Mouse (Mus musculus) megakaryocyte, adult 5-6 weeks (primary cell): ENCODE results near the gene Rel. TPM values are rescaled to one million over a fixed set of nuclear protein-coding genes. Genes with fewer than 3 reads are reported as not detected.
A peak's percentile ranks its signal among the peaks of the same experiment; 100 is the strongest.
"Not testable (repeated sequence)": the region's sequence is repeated elsewhere in the genome, so short reads cannot be mapped to it uniquely, and the experiment has no call there.

Source experiments
- ATAC-seq: 2 replicates; pipeline ENCODE4 v1.8.0; 2016; ENCODE audit warnings: mild to moderate bottlenecking, inconsistent platforms; ENCODE audit not compliant: poor library complexity, severe bottlenecking
- total RNA-seq, 2 experiments: library from RNA; stranded (forward) in 1 of 2; stranded (reverse) in 1 of 2; fragments of 153-499, 151-499 nt in 1 of 2; fragments of 221-1000, 200-1000 nt in 1 of 2; gene quantifications; 2 replicates each; pipeline versions ENCODE4 v1.2.3 to v1.2.4; 2015 to 2017

The Rel gene
- total RNA-seq (2015): 52.4 and 55.0 TPM in 2 replicates
- 21.8 and 29.0 TPM in 2 replicates for total RNA-seq (2017)

DNA sequence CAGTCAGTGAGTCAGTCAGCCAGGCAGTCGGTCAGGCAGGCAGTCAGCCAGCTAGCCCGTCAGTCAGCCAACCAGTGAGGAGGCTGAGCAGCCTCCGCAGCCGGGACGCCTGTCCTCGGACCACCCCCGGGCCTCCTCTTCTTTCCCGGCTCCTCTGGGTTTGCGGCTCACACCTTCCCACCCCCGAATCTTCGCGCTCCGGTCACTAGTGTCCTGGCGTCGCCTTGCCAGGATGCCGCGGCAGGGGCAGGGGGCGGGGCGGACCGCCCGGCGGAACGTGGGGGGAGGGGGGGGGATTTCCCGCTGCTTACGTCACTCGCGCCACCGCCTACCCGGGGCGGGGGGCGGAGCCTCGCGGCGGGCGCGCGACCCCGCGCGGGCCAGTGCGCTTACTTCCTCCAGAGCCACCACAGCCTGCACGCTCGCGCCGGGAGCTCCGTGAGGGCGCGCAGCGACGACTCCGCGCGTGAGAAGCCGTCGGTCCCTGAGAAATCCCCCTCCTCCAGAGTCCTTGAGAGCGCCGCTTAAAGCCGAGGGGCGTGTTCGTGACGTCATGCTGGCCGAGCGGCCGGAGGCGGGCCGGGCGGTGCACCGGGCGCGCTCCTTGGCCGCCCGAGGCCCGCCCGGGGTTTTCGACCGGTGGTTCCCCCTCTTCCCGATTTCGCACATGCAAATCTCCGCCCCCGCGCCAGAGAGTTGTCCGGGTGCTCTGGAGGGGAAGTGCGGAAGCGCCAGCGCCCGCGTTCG is at the start of gene Rel:
TSS of gene Rel (minus strand) at position 211 of the 747 bp plus-strand sequence.
- peak; percentile 62 for ATAC-seq

DNA sequence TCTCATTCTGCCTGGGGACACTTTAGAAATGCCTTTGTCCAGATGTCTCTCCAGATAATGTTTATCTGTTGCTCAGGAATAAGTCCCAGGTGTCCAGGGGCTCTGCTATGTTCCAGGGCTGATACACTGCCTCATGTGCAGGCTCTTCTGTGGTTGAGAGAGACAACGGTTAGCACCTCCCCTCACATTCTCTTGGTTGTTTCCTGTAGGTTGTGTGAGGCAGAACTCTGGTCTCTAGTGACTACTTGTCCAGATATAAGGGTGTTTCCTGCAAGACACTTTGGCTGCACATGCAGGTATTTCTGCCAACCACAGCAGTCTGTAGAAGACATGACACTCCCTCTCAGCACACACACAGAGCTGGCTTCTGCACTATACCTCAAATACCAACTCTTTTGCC is 48.0 kb upstream of the Rel start:
- no peak for ATAC-seq

DNA sequence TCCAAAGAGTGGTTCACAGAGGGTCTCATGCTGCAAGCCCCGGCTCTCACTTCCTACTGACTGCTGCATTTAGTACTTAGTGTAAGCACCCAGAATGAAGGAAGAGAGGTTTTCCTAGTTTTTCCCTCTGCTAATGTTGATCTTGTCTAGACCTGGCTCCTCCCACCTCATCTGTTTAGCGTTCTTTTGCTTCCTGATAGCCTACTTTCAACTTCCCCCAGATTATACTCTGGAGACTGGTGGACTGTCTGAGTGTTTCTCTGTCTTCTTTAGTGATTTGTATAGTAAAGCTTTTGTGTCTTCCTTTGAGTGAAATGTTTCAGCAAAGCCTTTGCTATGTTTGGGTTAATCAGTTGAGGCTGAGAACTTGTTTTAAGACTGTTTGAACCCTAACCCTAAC is 40.0 kb upstream of the Rel start:
- ATAC-seq: peak; percentile 71

DNA sequence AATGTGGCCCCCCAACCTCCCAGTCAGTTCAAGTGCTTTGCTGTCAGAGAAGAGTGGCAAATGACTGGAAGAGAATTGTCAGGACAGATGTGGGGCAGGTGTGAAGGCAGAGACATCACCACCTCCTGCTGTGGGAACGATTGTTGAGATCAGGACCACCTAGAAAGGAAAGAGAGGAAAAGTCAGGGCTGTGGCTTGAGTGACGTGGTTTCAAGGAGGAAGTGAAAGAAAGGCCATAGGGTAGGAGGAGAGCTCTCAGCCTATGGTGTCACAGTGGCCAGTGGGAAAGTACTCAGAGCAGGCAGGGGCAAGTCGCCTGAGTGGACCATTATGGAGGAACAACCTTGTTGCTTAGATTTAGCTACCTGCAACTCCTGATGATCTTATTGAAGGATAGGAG is 34.9 kb upstream of the Rel start:
- peak; percentile 97 for ATAC-seq

DNA sequence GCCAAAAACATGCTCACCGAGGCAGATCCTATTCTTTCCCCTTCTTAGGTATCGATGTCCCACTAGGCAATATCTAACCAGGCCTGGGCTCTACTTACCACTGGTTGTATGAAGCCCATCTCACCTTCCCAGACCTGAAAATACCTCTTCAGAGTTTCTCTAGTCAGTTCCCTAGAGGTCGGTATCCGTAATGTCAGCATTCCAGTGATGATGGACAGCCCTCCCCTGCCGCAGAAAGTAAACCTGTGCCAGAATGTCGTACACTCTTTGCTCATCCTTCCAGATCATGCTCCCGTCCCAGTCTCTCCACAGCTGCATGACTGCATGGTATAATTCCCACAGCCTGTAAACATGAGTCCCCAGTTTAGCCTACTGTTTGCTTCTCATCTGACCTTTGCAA is 32.4 kb upstream of the Rel start:
- no peak for ATAC-seq

DNA sequence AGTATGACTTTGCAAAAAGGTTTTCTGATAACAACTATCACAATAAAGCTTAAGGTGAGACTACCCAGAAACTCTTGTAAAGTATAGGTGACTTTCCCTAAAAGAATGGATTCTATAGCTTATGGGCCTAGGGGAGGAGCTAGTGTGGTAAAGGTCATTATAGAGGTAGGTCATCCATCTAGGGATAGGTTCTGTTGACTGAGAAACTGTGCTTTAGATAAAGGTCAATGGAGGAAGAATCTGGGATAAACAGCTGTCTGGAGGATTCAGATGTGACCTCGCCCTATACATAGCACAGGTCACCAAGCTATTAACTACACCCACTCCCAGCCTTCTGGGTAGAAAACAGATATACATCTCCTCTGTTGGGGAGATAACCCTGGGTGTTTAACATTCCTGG is 31.5 kb upstream of the Rel start:
- no peak for ATAC-seq

DNA sequence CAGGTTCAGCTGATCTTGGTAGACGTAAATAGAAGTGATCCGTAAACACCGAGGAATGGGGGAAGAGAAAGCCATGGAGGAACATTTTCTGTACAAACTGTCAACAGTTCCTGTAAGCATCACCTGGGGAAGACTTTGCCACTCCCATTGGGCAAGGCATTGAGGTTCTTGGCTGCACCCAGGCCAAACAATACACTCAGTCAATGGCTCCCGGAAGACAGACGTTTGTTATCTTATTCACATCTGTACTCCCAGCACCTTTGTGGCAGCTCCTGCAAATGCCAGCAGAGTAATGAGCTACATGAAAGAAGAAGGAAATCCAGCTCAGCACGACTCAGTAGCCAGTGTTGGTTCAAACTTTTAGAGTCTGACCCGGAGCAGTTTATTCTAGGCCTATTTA is 31.1 kb upstream of the Rel start:
- ATAC-seq: no peak

DNA sequence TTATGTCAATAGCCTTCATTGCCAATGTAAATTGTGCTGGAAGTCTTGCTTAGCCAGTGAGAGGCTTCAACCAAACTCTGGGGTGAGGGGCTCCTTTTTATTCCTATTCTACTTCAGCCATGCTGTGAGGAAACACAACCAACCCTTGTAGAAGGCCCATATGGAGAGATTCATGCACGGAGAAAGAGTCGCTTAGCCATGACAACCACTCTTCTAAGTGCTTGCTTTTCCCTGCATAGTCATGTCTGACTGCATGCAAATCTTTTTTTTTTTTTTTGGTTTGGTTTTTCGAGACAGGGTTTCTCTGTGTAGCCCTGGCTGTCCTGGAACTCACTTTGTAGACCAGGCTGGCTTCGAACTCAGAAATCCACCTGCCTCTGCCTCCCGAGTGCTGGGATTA is 12.9 kb upstream of the Rel start:
- ATAC-seq: not testable (repeated sequence)

DNA sequence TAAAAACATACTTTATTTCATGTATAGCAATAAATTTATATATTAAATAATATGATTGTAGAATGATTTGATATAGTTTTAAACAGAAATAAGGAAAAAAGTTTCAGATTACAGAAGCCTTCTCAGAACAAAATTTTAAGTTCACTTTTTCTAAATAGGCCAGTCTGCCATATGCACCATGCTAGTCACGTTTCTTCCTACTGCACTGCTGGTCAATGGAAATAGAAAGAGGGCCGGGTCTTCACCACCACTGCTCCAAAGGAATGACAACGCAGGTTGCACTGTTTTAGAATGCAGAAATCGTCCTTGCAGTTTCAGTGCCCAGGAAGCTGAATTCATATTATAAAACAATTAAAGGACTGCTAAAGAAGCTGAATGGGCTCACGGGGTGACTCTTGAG is 12.3 kb upstream of the Rel start:
- ATAC-seq: no peak

DNA sequence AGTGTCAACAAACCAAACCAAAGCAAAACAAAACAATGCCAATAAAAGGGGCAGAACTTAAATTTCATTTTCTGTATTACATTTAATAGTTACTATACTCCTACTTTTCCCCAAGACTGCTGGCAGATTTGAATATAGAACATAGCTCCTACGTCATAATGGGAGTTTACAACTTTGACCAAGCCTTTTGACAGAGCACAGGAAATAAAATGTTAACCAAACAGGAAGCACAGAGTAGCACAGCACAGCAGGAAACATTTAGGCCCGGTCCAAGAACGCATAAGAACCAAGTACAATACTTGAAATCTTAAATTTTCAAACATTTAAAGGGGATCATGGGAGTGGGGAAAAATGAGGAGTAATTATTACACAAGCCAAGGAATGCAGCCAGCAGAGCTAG is 11.3 kb upstream of the Rel start:
- no peak for ATAC-seq

DNA sequence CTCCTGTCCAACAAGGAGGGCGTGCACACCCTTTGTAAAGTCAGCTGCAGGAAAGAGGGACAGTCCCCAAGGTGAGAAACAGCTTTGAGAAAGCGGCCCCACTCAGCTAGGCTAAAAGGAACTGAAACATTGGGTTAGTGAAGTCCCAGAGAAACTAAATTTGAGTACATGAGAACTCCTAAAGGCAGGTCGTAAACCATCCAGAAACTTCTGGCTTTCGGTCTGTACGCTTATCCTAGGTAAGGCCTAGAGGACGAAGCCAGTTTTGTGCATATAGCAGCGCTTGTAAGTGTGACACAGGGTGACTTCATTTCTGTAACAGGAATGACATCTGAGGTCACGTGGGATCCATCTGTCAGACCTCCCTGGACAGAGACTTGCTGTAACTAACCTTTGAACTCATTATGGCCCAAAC is 8.0 kb upstream of the Rel start:
- ATAC-seq: no peak

DNA sequence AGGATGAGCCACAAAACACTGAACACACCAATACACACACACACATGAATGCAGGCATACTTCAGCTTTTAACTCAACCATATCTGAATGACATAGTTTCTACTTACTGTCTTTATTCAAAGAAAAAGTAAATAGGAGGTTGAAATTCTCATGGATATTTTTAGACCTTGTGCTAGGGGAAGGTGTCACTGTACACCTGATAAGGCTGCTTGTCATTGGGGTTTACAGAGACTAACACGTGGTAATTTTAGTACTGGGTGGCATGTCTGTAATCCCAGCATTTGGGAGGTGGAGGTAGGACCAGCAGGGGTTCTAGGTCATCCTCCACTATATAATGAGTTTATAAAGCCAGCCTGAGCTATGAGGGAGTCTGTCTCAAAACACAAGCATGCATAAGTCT is 1.7 kb upstream of the Rel start:
- ATAC-seq: no peak

DNA sequence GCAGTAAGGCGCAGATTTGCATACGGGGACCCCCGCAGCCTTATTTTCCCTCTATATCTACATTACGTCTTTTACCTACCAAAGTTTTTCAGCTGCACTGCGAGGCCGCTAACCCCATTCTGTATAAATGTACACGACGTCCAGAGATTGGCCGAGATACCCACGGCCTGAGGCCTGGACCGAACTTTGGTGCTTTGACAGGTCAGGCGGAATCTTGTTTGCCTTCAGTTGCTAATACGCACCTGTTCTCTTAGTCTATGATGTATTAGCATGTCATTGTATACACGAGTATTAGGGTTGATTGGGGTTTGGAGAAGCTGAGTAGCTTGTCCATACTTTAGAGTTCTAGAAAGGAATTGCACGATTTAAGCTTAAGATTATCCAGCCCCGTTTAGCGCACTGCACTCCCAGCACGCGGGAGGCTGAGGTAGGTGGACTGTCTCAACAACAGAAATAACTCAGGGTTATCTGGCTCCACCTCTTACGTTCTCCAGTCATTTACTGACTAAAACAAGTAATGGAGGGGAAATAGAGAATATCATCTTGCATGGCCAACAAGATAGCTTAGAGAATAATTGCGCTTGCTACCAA is 832 bp upstream of the Rel start:
- no peak for ATAC-seq

DNA sequence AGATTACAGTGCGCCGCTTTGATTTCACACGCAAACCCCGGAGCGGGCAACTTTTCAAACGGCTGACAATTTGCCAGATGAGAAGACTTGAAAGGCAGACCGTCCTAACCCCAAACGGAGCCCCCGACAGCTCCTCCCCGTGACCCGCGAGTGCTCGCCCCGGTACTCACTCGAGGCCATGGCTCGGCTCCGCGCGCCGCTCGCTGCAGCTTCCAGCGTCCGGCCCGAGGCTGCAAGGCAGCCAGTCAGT is 335 bp downstream of the Rel start:
- no peak for ATAC-seq

DNA sequence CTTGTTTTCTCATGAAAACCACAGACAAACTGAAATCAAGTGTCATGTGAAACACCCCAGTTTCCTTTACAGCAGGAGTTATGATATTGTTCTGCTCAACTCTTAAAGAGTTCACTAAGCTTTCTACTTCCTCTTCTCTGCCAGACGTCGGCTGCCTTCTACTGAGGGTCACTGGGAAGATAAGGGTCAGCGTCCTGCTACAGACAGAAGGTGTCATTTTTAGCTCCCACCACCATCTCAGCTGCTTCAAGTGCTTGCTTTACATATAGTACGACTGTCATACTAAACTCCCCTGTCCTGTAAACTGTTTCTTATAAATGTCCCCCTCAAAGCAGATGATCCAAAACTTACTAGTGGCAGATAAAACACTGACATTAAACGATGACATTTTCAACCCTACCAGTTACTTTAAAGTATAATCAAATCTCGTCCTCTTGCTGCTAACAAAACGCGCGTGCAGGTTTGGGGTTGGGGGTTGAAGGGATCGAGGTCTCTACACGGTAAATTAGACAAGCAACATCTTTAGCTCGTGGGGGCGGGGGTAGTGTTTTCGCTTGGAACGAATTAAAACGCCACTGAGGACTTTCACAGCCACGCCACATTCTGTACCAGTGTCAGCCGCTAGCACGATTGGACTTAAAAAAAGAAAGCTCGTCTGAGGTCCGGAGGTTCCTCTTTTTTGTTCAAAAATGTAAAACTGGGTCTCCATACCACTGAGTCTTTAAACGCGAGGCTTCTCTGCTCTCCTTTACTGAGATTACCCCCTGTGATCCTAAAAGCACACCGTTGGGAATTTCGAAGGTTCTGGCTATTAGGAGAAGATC is 872 bp downstream of the Rel start:
- peak; percentile 47 for ATAC-seq

DNA sequence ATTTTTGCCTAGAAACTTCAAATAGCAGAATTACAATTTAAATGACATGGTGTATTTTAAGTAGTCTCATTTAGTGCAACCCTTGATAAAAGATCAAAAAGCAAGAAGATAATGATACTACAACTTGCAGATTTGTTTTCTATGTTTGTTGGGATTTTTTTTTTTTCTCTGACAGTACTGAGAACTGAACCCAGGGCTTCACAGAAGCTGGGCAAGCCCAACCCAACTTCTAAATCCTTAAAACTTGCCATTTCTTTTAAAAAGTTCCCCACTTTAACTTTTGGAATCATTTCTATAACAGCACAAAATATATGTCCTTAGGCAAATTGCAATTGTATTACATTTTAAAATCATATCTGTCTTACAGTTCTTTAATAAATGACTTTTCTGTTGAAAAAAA is 1.7 kb downstream of the Rel start:
- no peak for ATAC-seq

DNA sequence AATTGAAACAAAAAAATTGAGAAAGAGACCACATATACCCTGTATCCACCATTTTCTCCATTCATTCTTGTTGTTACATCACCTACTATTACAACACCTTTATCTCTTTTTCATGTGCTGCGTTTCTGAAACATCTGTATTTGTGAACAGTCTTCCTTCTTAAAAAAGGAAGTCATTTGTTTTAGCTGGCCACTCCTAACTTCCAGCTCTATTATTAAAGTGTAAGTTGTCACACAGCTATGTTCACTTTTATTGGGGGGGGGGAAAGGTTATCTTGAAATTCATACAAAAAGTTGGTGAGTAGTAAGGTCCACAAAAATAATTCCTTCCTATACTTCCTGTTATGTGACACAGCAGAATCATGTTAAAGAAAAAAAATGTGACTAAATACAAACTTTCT is 2.8 kb downstream of the Rel start:
- ATAC-seq: no peak

DNA sequence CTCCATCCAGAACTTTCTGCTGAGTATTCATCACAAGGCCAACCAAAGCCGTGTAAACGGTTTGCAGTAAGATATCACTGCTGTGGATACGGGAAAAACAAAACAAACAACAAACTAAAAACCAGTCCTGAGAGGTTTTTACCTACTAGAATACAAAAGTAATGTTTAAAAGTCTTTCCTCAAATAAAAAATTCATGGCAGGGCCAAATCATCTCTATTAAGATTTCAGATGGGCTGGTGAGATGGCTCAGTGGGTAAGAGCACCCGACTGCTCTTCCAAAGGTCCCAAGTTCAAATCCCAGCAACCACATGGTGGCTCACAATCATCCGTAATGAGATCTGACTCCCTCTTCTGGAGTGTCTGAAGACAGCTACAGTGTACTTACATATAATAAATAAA is 3.4 kb downstream of the Rel start:
- ATAC-seq: not testable (repeated sequence)

DNA sequence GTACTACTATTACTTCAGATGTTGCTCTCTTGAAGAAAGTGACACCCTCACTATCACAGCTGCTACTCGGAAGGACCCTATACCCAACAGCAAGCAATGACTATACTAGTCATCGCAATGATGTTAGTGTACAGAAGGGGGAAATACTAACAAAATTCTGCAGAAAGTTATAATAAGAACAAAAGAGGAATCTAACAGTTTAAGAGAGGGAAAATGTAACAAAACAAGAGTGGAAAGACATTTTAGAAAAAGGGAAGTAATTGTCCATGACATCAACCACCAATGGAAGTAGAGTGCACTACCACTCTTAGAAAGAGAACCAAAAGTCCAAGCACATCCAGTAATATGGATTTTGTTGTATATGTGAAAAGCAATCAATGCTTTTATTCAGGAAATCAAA is 8.1 kb downstream of the Rel start:
- ATAC-seq: peak; percentile 64

DNA sequence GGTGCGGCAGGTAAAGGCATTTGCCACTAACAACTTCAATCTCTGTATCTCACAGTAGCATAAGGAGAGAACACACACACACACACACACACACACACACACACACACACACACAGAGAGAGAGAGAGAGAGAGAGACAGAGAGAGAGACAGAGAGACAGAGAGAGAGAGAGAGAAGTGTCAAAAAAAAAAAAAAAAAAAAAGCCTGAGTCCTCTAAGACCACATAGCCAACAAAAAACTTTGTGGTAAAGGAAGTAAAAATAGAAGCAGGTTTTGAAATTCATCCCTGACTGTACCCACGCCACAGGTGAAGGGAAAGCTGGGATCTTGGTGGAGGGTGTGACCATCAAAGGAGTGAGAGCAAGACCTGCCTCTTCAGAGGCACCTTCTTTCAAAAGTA is 12.6 kb downstream of the Rel start:
- ATAC-seq: no peak

DNA sequence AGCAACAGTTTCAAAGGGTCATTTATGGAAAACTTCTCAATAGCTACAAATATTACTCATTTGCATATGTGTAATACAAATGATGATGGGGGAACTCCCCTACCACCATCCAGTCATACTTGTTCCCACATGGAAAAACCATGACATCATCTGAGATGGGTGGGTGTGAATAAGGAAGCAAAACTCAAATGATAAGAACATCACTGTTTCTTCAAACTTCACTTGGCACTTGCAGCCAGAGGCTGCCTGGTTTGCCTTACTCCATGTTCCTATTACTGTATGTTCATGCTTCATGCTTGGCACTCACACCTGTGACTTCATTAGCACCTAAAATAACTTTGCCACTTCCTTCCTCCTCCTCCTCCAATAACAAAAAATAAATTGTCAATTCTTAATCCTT is 16.4 kb downstream of the Rel start:
- ATAC-seq: peak; percentile 18; the same call in 1 of the 2 replicates

DNA sequence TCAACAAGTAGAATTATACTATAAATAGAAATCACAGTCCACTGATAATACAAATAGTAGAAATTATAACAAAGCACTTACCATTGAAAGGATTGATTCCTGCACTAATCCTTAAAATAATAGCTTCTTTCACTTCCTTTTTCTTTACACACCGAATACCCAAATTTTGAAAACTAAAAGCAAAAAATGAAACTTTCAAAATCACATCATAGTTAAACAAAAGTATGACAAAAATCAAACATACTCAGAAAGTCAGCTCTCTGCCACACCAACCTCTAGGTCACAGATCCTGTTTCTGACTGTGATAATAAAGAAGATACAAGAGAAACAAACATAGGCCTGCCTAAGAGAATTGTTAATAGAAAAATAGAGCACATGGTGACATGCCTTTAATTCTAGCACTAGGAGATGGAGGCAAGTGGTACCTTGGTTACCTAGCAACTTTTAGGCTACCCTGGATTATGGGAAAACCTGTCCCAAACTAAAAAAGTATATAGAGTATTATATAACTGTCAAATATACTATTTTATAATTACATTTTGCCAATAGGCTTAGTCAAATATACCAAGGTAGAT is 17.5 kb downstream of the Rel start:
- ATAC-seq: no peak
